Mouse (Mus musculus): Measurements from ENCODE around the gene Gm11992.

- TF ChIP-seq CTCF (IDR thresholded peaks at IDR 0.05; ENCODE audit: insufficient read depth, low read length) (no peak), POLR2A (IDR thresholded peaks at IDR 0.05; ENCODE audit: borderline replicate concordance, extremely low read depth, low read depth, low read length) (no peak)
These were observed 3.5 kb downstream of the Gm11992 start for GRCm38 (mm10) chr11:9051895-9052294.
